Mouse (Mus musculus): ENCODE results near the gene Lsm3. TPM values are rescaled to one million over a fixed set of nuclear protein-coding genes. Genes with fewer than 3 reads are reported as not detected.
"Not testable (repeated sequence)": the region's sequence is repeated elsewhere in the genome, so short reads cannot be mapped to it uniquely, and the experiment has no call there.

The Lsm3 gene
- polyA plus RNA-seq (2012; ENCODE audit: insufficient read depth, low replicate concordance), result 10.3 TPM in 1 of 2 replicates, not detected in the other

DNA sequence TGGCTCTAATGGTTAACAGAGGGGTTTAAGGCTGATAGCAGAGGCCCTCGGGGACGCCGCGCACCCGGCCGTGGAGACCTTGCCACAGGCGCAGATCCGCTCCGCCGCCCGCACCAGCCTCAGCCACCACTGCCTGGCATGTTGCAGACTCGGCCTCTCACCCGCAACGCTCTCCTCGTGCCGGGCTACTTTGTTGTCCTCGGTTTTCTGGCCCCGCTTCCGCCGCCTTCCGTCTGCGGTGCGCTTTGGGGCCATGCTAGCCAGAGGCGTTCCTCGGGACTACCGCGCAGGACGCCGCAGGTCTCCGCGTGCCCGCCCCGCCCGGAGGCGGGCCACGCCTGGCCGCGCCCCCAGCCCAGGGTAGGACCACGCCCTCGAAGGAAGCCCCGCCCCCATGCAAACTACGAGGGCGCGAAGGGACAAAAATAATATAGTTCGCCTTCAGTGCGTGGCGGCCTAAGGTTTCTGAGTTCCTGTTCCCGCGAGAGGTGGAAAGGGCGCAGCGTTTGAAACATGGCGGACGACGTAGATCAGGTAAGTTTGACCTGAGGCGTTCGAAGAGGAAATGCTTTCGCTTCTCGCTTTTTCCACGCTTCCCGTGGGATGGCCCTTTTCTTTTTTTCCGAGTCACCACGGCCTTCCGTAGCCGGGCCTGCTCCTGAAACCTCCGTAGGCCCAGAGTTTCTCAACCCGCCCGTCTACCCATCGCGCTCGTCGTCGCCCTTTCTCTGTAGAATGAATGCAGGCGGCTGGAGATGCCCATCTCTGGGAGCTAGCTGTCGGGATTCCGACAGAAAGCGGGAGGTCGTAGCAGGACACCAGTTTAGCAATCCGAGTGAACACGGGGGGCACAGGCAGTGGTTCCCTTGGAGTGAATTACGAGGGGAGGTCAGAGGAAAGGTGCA is at the start of gene Lsm3, which contains the start of gene Xpc:
Gene Lsm3, plus strand, starts transcription at position 384 of the 905 bp plus-strand sequence.
Gene Xpc, minus strand, starts transcription at position 344 of the 905 bp plus-strand sequence.
- peaks cover 43% of the 10 kb centered on the region for H3K36me3 ChIP-seq (replicated peaks; ENCODE audit: low read length)
- no peak for TF ChIP-seq GATA1 (IDR thresholded peaks at IDR 0.05; ENCODE audit: borderline replicate concordance, low read length)
- 0 out of 2 replicates have a peak, but pooled peaks have one; percentile 34 for TF ChIP-seq FLI1 (IDR thresholded peaks at IDR 0.05; ENCODE audit: low read length)
- no peaks in the 10 kb centered on the region for H3K27me3 ChIP-seq (replicated peaks)
- no peaks in the 10 kb centered on the region for H3K9me3 ChIP-seq
- H3K4me1 ChIP-seq, result peaks cover 67% of the 10 kb centered on the region
- H3K4me3 ChIP-seq (replicated peaks), result peak within 1 kb of the TSS; percentile 99

DNA sequence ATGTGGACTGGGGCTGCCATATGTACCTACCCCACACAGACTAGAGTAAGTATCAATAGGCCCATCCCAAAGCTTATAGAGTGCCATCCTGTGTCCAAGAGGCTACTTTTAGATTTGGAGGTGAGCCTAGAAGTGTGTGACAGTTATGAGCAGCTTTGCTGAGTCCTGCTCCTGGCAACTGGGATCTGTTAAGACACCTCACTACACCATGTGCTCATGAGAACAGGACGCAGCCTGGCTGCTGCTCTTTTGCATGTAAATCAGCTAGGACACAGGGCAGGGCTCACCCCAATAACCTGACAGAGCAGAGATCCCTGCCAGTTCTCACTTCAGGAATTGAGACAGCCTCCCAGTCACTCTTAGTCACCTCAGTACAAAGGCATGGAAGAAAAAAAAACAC is 48.6 kb upstream of the Lsm3 start:
- H3K36me3 ChIP-seq (replicated peaks; ENCODE audit: low read length), result peaks cover 84% of the 10 kb centered on the region
- H3K9me3 ChIP-seq, result no peaks in the 10 kb centered on the region
- TF ChIP-seq FLI1 (IDR thresholded peaks at IDR 0.05; ENCODE audit: low read length) (no peak), GATA1 (IDR thresholded peaks at IDR 0.05; ENCODE audit: borderline replicate concordance, low read length) (no peak)
- no peak overlapping the region for H3K4me3 ChIP-seq (replicated peaks)
- H3K27me3 ChIP-seq (replicated peaks), result no peaks in the 10 kb centered on the region
- H3K4me1 ChIP-seq, result peaks cover 23% of the 10 kb centered on the region

DNA sequence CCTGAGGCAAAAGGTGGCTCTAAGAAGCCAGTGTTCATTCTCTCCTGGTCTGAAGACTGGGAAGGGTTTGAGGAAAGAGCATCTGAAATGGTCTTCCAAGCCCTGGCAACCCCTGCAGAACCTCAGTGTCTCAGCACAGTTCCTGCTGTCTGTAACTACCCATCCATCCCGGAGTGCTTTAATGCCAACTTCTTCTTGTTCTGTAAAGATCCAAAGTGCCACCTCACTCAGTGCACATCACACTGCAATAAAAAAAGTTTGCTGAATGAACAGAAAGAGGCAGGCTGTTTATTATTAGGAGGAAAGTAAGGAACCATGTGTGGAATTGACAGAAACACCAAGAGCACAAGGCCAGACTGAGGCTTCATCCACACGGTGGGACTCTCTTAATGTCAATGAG is 45.0 kb upstream of the Lsm3 start:
- no peak overlapping the region for H3K4me3 ChIP-seq (replicated peaks)

DNA sequence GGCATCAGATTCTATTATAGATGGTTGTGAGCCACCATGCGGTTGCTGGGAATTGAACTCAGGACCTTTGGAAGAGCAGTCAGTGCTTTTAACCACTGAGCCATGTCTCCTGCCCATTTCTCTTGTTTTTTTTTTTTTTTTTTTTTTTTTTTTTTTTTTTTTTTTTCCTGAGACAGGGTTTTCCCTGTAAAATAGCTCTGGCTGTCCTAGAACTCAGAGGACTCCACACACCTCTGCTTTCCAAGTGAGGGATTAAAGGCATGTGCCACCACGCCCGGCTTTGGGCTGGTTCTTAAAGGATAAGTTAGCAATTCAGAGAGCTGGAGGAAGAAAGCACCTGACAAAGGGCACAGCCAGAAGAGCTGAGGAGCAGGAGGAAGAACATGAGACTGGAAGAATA is 44.3 kb upstream of the Lsm3 start:
- H3K9me3 ChIP-seq; H3K4me3 ChIP-seq (replicated peaks); H3K27me3 ChIP-seq (replicated peaks): not testable (repeated sequence)
- peaks cover 62% of the 10 kb centered on the region for H3K36me3 ChIP-seq (replicated peaks; ENCODE audit: low read length)
- H3K4me1 ChIP-seq, result peaks cover 57% of the 10 kb centered on the region

More for the DNA sequence above, 45.0 kb upstream of the Lsm3 start:
- H3K9me3 ChIP-seq, result no peaks in the 10 kb centered on the region
- H3K27me3 ChIP-seq (replicated peaks), result no peaks in the 10 kb centered on the region
- peaks cover 62% of the 10 kb centered on the region for H3K36me3 ChIP-seq (replicated peaks; ENCODE audit: low read length)
- H3K4me1 ChIP-seq, result peaks cover 50% of the 10 kb centered on the region
- TF ChIP-seq GATA1 (IDR thresholded peaks at IDR 0.05; ENCODE audit: borderline replicate concordance, low read length) (no peak), FLI1 (IDR thresholded peaks at IDR 0.05; ENCODE audit: low read length) (no peak)

DNA sequence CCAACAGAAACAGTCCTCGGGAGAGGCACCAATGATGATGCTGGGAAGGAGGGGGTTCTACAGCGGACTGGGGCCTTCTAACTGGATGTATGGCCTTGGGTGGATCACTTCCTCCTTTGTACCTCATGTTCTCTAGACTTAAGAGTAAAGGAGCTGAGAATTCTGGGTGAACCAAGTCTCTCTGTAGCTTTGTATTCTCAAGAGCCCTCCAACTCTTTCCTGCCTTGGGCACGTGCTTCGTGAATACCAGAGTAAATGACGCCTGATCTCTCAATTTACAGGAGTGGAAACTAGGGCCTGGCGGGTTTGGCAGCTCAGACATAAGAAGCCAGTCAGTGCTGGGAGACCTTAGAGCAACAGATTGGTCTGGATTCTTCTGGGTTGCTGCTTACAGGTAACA is 43.4 kb upstream of the Lsm3 start:
- H3K27me3 ChIP-seq (replicated peaks), result no peaks in the 10 kb centered on the region
- H3K4me1 ChIP-seq, result peaks cover 66% of the 10 kb centered on the region
- no peaks in the 10 kb centered on the region for H3K9me3 ChIP-seq
- H3K36me3 ChIP-seq (replicated peaks; ENCODE audit: low read length), result peaks cover 62% of the 10 kb centered on the region
- TF ChIP-seq FLI1 (IDR thresholded peaks at IDR 0.05; ENCODE audit: low read length) (no peak), GATA1 (IDR thresholded peaks at IDR 0.05; ENCODE audit: borderline replicate concordance, low read length) (no peak)
- H3K4me3 ChIP-seq (replicated peaks), result peak overlapping the region; percentile 93

DNA sequence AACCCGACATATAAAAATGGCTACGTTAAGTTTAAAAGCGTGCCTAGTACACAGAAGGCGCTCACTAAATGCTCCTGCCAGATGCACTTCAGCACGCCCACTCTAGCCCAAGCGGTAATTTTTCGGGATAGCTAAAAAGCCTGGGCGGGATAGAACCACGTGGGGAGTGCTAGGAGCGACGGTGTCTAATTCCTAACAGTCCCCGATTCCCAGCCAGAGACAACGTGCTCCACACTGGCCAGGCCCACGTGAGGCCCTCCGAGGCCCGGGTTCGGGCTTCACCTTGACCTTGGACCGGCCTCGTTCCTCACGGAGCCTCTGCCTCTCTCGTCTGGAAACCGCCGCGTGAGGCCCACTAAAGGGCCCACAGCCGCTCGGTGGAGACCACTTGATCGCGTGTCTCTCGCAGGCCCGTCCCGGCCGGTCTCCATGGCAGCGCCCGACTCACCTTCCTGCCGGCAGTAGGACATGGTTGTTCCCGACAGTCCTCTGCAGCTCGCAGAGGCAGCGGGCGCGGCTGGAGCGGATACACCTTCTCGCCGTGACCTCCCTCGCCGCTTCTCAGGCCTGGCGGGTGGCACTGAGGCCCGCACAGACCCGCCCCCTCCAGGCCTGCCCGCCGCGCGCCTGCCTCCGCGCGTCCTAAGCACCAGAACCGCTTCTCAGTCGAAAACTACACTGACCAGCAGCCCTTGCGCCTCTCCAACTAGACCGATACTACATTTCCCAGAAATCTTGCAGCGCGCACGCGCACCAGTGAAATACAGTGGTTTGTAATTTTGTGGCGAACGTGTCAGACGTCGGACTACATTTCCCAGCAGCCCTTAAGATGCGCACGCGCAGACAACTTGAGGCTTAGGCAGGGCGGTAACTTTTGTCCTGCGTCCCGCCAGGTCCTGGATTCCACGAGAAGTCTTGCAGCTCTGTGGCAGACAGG is 42.6 kb upstream of the Lsm3 start, which contains the start of the genes Chchd4 and Tmem43:
Gene Chchd4, minus strand, starts transcription at position 679 of the 937 bp plus-strand sequence.
Gene Tmem43, plus strand, starts transcription at position 836 of the 937 bp plus-strand sequence.
- Histone ChIP-seq H3K4me3 (replicated peaks) (peak within 1 kb of the TSS; percentile 93), H3K4me1 (peaks cover 73% of the 10 kb centered on the region), H3K27me3 (replicated peaks) (no peaks in the 10 kb centered on the region), H3K9me3 (no peaks in the 10 kb centered on the region), H3K36me3 (replicated peaks; ENCODE audit: low read length) (peaks cover 62% of the 10 kb centered on the region)
- no peak for TF ChIP-seq GATA1 (IDR thresholded peaks at IDR 0.05; ENCODE audit: borderline replicate concordance, low read length)
- no peak for TF ChIP-seq FLI1 (IDR thresholded peaks at IDR 0.05; ENCODE audit: low read length)

DNA sequence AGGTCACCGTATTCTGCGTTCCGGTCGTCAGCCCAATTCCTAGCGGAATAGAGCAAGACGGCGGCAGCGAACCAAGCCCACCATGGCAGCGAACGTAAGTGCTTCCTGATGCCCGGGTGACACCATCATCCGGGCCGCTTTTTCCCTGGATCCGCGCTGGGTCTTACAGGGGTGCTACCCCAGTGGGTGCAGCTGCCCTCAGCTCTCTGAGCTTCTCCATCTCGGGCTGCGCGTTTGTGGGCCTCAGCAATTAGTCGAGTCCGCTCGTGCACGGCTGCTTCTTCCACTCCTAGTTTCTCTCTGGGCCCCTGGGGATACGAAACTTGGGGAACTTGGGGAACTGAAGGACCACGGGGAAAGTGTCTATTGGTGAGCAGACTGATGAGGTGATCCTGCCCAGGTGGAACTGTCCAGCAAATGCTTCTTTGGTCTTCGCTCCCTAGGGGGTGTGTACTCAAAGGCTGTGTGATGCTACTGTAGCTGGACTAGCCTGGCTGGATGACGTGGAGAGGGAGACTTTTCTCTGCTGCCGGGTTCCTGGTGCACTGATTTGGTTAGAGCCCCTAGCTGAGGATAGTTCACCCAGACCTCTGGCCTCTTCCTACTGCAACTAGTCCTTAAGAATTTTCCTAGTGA is 41.8 kb upstream of the Lsm3 start:
- no peak for TF ChIP-seq GATA1 (IDR thresholded peaks at IDR 0.05; ENCODE audit: borderline replicate concordance, low read length)
- Histone ChIP-seq H3K9me3 (no peaks in the 10 kb centered on the region), H3K4me3 (replicated peaks) (peak overlapping the region; percentile 93), H3K36me3 (replicated peaks; ENCODE audit: low read length) (peaks cover 62% of the 10 kb centered on the region), H3K27me3 (replicated peaks) (no peaks in the 10 kb centered on the region), H3K4me1 (peaks cover 70% of the 10 kb centered on the region)

DNA sequence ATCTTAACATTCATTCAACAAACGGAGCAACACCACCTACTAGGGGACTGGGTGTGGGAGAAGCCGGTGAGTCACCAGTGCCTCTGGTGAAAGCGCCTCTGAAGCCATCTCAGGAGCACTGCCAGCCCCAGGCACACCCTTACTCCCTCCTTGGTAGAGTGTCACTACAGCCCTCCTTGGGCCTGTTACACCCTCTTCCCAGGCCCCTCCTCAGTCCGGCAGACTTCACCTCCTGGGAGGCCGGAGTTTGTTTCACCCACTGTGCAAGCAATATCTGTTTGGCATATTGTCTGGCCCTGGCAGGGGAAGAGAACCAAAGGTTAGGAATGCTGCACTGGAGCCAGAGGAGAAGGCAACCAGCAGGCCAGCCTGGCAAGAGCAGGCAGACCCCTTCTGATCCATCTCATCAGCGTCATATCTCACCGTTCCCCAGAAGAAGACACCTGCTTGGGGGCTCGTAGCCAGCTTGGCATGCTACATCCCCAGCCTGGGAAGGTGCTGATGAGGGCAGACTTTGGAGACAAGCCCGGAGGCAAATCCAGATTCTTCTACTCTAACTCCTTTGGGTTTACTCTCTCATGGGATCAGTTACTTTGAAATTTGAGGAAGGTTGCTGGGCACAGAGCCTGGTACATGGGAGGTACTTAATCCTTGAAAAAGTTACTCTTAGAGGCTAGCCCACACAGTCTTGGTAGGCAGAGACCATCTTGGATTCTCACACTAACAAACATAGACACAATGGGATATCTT is 41.1 kb upstream of the Lsm3 start:
- Histone ChIP-seq H3K27me3 (replicated peaks) (no peaks in the 10 kb centered on the region), H3K4me1 (peaks cover 65% of the 10 kb centered on the region), H3K4me3 (replicated peaks) (peak overlapping the region; percentile 93), H3K9me3 (no peaks in the 10 kb centered on the region), H3K36me3 (replicated peaks; ENCODE audit: low read length) (peaks cover 62% of the 10 kb centered on the region)
- no peak for TF ChIP-seq FLI1 (IDR thresholded peaks at IDR 0.05; ENCODE audit: low read length)

DNA sequence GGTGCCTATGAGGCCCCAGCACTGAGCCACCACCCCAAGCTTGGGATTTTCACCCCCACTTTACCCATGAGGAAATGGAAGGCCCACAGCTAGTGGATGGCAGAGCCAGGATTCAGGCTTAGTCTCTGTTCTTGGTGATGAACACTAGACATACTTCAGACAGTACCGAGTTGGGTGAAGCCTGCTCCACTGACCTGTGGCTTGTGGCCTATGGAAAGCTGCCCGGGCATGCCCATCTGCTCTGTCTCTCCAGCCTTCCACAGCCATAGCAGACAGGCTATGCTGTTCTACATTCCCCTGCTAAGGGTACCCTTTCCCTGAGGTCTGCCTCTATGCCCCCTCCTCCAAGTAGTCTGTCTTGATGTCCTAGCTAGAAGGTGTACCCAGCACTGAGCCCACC is 39.2 kb upstream of the Lsm3 start:
- TF ChIP-seq GATA1 (IDR thresholded peaks at IDR 0.05; ENCODE audit: borderline replicate concordance, low read length), result no peak
- TF ChIP-seq FLI1 (IDR thresholded peaks at IDR 0.05; ENCODE audit: low read length), result no peak
- peaks cover 55% of the 10 kb centered on the region for H3K4me1 ChIP-seq
- no peaks in the 10 kb centered on the region for H3K9me3 ChIP-seq
- H3K36me3 ChIP-seq (replicated peaks; ENCODE audit: low read length), result peaks cover 68% of the 10 kb centered on the region
- peak overlapping the region; percentile 54 for H3K4me3 ChIP-seq (replicated peaks)
- no peaks in the 10 kb centered on the region for H3K27me3 ChIP-seq (replicated peaks)

Measured in megakaryocyte, embryonic 14.5 days (primary cell).